Mouse (Mus musculus) B cell, adult 2 months (primary cell): ENCODE data around the gene Ifrd2.
A peak's percentile ranks its signal among the peaks of the same experiment; 100 is the strongest.
"Not testable (repeated sequence)": the region's sequence is repeated elsewhere in the genome, so short reads cannot be mapped to it uniquely, and the experiment has no call there.

ENCODE experiments used
- DNase-seq, 2 experiments: peaks; one replicate each; pipeline ENCODE4 v3.0.0; 2022

Ifrd2 gene

DNA sequence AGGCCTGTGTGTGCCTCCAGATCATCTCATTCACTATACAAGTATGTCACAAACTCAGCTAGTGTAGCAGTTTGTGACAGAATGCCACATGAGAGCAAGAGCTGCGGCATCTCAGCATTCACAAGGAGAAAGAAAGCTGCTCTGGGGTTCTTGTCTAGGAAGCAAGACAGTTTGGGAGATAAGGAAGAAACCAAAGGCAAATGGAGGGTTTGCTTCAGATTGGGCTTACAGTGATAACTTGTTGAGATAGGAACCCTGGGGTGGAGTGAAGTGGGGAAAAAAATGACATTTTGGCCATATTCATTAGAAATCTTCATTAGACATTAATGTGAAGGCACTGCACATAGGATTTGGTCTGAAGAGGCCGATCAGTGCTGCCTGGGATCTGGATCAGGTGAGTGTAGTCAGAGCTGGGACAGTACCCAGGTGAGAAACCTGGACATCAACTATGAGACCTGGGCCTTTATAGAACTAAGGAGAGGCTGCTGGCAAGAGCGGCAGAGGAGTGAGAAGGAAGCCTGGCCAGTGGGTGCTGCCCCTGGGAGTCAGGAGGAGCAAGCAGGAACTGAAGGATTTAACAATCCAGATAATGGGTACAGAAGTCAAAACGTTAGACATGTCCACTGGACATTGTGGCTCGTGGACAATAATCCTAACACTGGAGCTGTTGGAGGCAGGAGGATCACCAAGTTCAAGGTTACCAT, 34.6 kb upstream of the Ifrd2 start:
- DNase-seq: no peak

DNA sequence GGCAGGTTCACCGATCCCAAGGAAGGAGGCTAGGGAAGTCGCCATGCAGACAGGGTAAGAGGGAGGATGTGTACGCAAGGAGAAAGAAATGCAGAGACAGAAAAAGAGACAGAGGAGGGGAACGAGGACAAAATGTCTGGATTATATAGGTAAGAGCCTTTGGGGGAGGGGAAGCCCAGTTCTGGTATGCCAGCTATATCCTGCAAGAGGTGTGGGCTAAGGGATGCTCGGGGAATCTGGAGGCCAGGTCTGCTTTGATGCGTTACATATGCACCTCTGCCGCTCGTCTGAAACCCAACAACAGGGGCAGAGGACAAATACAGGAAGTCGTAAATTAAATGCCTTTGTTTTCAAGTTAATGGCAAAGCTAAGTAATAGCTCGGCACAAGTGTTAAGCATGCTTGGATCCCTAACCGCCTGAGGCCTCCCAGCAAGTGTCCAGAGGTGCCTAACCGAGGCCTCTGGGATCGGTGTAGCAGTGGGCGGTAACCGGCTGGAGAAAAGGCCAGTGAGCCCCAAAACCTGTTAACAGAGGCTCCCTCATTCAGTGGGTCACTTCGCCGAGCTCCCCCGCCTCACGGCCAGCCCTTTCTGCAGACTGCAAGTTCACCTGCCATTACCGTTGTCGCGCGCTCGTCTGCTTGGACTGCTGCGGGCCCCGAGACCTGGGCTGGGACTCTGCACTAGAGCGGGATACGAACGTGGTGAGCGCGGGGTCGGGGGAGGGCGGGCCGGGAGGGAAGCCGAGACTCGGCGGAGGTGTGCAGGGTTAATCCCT, 33.7 kb upstream of the Ifrd2 start:
- DNase-seq: peak; percentile 55 to 61

DNA sequence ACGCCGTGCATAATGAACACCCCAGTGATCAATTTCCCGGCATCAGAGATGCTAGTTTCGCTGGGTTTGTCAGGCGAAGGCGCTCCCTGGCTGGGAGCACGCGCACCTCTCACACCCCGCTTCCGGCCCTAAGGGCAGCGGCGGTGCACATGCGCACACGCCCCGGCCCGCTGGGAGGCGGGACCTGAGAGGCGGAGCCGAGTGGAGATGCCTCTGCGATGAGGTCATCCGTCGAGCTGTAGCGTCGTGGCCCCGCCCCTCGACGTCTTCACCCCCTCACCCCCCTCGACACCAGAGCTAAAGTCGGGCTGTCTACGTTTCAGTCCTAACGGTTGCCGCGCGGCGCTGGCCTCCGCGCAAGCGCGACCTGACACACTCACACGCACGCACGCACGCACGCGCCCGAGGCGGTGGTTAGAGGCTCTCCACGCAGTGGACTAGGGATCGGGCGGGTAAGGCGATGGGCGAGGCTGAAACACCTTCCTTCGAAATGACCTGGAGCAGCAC, 33.1 kb upstream of the Ifrd2 start:
- DNase-seq: peak; percentile 97 to 98

DNA sequence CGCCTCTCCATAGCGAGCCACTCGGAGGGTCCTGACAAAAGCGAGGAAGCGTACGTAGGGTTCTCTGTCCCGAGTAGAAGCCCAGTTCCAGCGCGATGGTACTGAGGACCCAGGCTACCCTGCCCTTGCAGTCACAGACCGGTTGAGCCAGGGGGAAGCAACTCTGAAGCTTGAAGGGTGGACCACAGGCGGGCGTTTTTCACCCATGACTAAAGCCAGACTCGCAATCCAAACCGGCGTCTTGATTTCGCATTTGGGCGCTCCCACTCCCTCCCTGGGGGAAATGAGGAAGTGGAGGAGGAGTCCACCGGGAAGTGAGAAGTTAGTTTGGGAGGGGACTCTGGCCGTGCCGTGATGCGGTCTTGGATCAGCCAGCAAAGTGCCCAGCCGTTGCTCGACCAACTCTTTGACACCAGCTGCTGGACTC, 32.4 kb upstream of the Ifrd2 start:
- DNase-seq: peak in 1 of 2 experiments; percentile 65

- DNase-seq: no peak
Measured at GRCm38 (mm10) chr9:107555701-107556100, 31.7 kb upstream of the Ifrd2 start.

GRCm38 (mm10) chr9:107556346-107556745, 31.1 kb upstream of the Ifrd2 start:
- DNase-seq: no peak

DNA sequence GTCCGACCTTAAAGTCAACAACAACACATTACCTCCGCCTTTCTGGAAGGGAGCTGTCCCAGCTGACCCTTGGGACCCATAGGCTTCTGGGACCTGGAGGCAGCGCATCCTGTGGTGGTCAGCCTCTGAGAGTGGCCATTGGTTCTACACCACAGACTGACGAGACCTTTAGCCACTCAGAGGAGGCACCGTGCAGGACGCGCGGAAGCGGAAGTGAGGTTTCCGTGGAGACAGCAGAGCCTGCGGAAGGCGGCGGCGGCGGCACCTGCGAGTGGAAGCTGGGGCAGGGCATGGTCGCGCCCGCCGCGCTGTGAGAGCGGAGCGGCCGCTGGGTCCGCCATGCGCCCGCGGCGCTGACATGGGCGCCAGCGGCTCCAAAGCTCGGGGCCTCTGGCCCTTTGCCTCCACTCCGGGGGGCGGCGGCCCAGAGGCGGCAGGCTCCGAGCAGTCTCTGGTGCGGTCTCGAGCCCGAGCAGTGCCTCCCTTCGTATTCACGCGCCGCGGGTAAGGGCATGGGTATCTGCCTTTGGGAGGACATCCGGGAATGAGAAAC, 24.3 kb upstream of the Ifrd2 start, which contains the start of gene Tusc2:
Gene Tusc2, plus strand, starts transcription at position 227 of the 553 bp plus-strand sequence.
- peak; percentile 90 to 91 for DNase-seq

DNA sequence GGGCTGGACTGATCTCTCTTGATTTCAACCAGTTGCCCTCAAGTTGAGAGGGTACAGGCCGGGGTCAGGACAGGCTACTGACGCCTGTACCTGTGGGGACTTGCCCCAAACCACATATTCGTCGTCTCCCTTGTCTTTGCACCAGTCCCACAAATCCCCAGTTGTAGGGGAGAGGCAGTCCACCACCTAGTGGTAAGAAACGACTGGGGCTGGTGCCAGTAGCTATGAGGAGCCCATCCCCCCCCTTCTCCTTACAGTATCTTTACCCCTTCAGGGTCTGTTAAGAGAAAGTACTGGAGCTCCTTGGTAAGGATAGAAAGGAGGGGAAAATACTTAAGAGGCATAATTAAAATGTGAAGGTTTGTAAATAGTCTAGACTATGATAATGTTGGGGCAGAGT, 21.9 kb upstream of the Ifrd2 start:
- DNase-seq: not testable (repeated sequence)

GRCm38 (mm10) chr9:107566041-107566709, 21.3 kb upstream of the Ifrd2 start:
- DNase-seq: peak; percentile 84 to 85

- no peak for DNase-seq
Measured at GRCm38 (mm10) chr9:107566855-107567254, 20.6 kb upstream of the Ifrd2 start.

DNA sequence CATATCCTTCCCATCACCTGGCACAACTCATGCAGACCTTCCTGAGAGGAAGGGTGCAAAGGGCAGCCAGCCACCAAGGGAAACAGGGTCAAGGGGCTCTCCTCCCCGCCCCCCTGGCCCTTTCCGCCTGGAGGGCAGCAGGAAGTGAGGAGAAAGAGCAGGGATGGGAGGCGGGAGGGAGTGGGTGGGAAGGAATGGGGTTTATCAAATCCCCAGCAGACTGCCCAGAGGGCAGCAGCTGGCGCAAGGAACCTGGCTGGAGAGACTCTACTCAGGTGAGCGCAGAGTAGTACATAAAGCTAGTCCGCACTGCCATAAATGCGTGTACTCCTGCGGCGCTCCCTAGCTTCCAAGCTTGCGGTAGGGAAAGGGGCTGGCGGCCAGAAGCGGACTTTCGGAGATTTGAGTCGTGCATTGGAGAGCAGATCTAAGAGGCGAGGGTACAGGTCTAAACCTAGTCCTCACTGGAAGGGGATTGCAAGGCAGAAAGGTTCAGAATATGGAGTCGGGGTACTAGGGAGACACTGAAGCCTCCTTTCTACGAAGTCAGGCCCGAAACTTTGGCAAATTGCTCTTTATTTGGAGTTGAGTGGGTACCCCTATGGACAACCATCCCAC, 19.6 kb upstream of the Ifrd2 start, which contains the start of gene Hyal2:
Gene Hyal2, plus strand, starts transcription at position 244 of the 618 bp plus-strand sequence.
- no peak for DNase-seq

- DNase-seq: peak; percentile 85
Measured at GRCm38 (mm10) chr9:107568331-107569261, 18.8 kb upstream of the Ifrd2 start.

GRCm38 (mm10) chr9:107569270-107569669, 18.2 kb upstream of the Ifrd2 start:
- DNase-seq: no peak

DNA sequence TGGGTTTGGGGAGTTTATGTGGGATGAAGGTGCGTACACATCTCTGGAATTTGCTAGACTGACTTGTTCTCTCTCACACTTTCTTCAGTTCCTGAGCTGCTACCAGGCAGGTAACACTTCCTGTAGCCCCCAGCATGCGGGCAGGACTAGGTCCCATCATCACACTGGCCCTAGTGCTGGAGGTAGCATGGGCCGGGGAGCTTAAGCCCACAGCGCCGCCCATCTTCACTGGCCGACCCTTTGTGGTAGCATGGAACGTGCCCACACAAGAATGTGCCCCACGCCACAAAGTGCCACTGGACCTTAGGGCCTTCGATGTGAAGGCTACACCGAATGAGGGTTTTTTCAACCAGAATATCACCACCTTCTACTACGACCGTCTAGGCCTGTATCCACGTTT, 17.4 kb upstream of the Ifrd2 start:
- no peak for DNase-seq

- no peak for DNase-seq
Measured at GRCm38 (mm10) chr9:107570845-107571244, 16.6 kb upstream of the Ifrd2 start.

- no peak for DNase-seq
Measured at GRCm38 (mm10) chr9:107571534-107572326, 15.7 kb upstream of the Ifrd2 start.

- no peak for DNase-seq
Measured at GRCm38 (mm10) chr9:107572327-107572662, 15.1 kb upstream of the Ifrd2 start.

- DNase-seq: not testable (repeated sequence)
Measured at GRCm38 (mm10) chr9:107573774-107574173, 13.7 kb upstream of the Ifrd2 start.

- no peak for DNase-seq
Measured at GRCm38 (mm10) chr9:107575579-107576356, 11.7 kb upstream of the Ifrd2 start.
